Mouse (Mus musculus): ENCODE measurements around the gene Klf9.

DNA sequence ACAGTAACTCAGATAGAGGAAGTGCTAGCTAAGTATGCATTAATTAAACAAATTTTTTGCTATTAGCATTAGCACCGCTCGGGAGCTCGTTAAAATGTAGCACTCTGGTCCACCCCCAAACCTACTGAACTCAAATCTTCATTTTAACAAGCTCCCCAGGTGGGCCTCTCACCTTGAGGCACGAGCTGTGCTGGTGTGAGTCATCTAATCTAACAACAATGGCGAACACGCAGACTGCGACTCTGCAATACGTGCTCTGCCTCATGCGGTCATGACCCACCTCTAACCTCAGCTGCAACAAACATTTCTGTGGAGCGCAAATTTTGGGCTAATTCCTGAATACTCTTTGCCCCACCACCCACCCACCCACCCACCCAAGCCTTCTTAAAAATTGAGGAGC, 19.2 kb upstream of the Klf9 start:
- TF ChIP-seq POLR2A (IDR thresholded peaks at IDR 0.05; ENCODE audit: insufficient read depth, low read depth, low read length), result no peak
- no peak for TF ChIP-seq CTCF (IDR thresholded peaks at IDR 0.05; ENCODE audit: insufficient read depth, low read depth, low read length)
